Mouse (Mus musculus) left cerebral cortex, postnatal 36 days (tissue): ENCODE measurements around the gene Wwp2. TPM values are rescaled to one million over a fixed set of nuclear protein-coding genes. Genes with fewer than 3 reads are reported as not detected.

Source experiments
- DNase-seq, 2 experiments: peaks; one replicate each; pipeline ENCODE4 v3.0.0; 2021 to 2022; ENCODE audit warnings: low spot score in 2 of 2, mixed read lengths in 1 of 2
- intact Hi-C: fragments of 180-260 bp; cut with DNase I; formaldehyde crosslinking; loops from one replicate; pipeline ENCODE4 v1.15.1; 2025
- total RNA-seq, 2 experiments: library from RNA; stranded (reverse); gene quantifications; 2 replicates each; pipeline ENCODE4 v1.2.3; 2021

The Wwp2 gene
- total RNA-seq, 2 experiments from 2014 or later: 37.6 to 40.5 TPM

DNA sequence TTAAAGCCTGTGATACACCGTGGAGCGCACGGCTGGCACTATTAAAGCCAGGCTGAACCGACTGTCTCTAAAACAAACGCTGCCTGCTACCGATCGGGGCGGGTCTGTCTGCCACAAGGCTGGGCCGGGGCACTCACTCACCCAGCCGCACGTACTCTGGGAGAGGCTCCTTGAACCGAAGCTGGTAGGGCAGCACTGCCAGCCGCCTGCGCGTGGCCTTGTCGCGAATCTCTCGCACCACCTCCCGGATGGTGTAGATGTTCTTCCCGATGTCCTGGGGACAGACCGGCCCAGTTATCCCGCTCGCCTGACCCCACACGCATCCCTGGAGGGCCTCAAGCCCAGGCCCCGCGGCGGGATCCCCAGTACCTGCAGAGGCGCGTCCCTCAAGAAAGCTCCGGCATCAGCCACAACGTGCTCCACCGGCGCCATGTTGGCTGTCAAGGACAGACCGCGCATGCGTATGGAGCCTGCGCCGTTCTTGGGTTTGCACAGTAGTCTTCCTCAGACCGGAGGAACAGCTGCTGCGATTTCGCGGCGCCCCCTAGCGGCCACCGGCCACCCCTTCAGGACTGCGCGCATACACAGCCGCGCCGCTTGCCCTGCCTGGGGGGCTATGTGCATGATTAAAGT is 11.5 kb upstream of the Wwp2 start, which contains the start of gene Nob1:
Gene Nob1 (minus strand): TSS at position 455 of the 633 bp plus-strand sequence.
- intact Hi-C loops: loop anchor here (5.0 kb wide), 2 partner anchors 37 to 322 kb away; no protein-coding TSS in a partner anchor
- peak; percentile 97 to 98 for DNase-seq

GRCm38 (mm10) chr8:107425230-107425597 is 11.0 kb upstream of the Wwp2 start:
- intact Hi-C loops: loop anchor here (5.0 kb wide), 1 partner anchor 323 kb away; no protein-coding TSS in a partner anchor
- no peak for DNase-seq

DNA sequence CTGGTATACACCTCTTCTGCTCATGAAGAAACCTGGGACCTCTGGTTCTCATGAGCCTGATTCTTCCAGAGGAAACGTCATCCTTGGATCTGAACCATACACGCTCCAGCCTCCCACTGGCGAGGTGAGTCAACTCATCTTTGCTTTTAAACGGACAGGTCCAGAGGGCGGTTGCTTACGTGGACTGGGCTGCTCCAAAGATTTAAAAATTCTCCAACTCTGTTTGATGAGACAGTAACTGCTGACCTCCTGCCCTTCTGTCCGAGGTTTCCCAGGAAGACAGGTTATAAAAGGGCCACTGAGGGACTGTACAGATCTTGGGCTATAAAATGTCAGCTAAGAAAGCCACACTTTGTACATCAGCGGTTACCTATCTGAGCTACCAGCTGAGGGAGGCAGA is 5.3 kb upstream of the Wwp2 start:
- no peak for DNase-seq
- intact Hi-C loops: no loop called here

- intact Hi-C loops: no loop called here
- DNase-seq: no peak
Observed at GRCm38 (mm10) chr8:107435421-107435961, 674 bp upstream of the Wwp2 start.

DNA sequence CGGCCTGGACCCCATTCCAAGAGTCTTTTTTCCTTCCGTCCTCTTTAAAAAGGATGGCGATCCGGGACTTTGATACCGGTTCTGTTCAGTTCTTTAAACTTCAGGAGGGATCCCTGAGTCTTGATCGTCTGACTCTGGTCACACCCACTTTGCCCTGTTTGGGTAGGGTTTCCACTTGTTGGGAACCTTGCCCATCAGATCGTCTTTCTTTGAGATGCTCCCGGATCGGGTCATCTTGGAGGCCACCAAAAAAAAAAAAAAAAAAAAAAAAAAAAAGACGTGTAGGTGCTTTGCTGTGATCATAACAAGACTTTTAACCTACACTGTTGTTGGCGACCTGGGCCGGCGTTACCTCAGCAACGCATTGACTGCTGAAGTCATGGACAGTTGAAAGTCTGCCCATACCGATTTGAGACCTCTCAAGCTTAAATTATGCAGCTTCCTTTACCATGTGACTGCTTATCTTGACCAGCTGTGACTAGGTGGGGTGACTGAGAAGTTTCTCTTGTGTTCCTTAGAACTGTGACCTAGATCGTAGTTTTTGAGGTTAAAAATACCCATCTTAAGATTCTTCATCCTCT is 766 bp downstream of the Wwp2 start:
- DNase-seq: peak in 1 of 2 experiments; percentile 7
- intact Hi-C loops: no loop called here

DNA sequence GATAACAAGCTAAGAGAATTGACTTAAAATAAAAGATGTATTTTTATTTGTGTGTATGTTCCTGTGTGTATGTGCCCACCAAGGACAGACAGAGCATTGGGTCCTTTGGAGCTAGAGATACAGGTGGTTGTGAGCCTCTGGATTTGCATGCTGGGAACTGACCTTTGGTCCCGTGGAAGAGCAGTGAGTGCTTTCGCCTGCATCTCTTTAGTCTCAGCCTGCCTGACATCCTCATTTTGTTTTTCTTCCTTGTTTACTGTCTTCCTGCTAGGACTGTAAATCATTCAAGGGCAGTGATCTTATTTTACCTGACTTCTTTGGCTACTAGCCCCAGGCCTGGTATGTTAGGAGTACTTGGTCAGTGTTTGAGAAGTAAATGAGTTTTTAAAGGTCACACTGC is 1.5 kb downstream of the Wwp2 start:
- intact Hi-C loops: no loop called here
- DNase-seq: no peak

GRCm38 (mm10) chr8:107439880-107440625 is 3.9 kb downstream of the Wwp2 start:
- intact Hi-C loops: no loop called here
- DNase-seq: no peak

DNA sequence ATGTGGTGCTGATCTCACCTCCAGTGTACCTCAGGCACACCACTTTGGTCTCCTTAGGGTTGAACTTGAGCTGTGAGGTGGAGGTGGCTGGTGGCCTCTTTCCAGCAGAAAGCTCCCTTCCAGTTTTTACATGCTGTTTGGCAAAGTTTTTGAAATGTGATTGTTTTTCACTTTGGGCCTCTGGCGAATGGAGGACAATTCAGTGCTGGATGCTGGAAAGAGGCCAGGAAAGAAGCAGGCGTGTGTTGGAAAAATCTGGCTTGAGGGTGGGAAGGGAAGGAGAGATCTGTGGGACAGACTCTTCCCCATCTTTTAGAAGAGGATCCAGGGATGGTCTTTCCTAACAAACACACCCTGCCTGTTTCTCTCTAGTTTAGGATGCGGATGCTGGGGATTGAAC is 8.5 kb downstream of the Wwp2 start:
- DNase-seq: no peak
- intact Hi-C loops: no loop called here

DNA sequence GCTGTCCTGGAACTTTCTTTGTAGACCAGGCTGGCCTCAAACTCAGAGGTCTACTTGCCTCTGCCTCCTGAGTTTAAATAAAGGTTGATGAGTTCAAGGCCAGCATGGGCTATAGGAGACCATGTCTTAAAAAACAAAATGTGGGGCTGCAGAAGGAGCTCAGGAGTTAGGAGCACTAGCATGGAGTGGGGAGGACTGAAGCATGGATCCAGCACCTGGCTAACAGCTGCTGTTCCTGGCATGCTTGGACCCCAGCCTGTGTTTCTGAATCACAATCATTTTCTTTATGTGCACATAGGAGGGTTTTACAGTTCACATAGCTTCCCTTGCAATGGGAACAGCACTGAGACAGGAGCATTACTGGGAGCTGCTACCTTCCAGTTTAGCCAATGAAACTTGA is 11.5 kb downstream of the Wwp2 start:
- DNase-seq: no peak
- intact Hi-C loops: no loop called here

- intact Hi-C loops: no loop called here
- DNase-seq: no peak
Observed at GRCm38 (mm10) chr8:107448382-107448889, 12.3 kb downstream of the Wwp2 start.

DNA sequence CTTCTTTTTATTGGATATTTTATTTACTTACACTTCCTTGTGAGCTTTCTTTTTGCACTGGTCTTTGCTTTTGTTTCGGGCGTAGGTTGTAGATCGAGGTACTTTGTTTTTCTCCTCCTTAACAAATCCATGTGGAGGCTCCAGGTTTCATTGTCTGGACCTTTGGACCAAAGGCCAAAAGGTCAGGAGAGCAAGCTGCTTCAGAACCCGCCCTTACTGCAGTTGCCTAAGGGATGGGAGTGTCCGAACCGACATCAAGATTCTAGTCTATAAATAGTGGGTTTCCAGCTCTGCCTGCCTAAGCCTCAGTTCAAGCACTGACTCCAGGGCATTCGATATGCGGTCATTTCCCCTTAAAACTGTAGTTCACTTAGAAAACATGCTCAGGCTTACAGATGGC is 13.0 kb downstream of the Wwp2 start:
- intact Hi-C loops: no loop called here
- DNase-seq: no peak

DNA sequence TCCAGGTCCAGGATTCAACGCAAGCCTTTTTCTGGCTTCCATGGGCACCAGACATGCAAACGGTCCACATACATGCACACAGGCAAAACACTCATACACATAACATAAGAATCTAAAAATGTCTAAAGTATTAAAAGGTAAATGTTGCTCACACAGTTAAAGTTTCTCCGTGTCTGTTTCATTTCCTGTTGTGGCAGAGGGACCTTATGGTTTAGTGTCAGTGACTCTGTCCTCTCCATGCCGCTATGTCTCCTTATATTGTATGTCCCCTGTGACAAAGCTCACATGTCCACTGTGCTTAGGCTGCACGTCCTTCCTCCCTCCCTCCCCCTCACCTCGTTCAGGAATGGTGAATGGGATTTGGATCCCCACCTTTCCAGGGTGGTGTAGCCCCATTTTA is 13.5 kb downstream of the Wwp2 start:
- intact Hi-C loops: no loop called here
- no peak for DNase-seq

- intact Hi-C loops: no loop called here
- no peak for DNase-seq
Observed at GRCm38 (mm10) chr8:107451414-107452066, 15.4 kb downstream of the Wwp2 start.

GRCm38 (mm10) chr8:107453386-107453785 is 17.2 kb downstream of the Wwp2 start:
- intact Hi-C loops: no loop called here
- no peak for DNase-seq

DNA sequence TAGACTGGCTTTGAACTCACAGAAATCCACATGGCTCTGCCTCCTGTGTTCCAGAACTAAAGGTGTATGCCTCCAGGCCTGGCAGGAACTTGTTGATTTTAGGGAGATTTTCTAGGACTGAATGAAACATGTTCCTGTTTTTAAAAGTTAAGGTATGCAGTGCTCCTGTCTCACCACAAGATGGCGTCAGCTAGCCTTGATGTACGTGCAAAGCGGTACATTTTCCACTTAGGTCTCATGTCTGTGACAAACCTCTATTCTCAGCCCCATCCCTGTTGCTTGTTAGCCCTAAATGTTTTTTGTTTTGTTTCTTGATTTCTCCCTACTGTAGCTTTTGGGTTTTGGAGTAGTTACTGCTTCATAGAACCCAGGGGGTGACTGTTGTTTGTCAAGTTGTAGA is 19.1 kb downstream of the Wwp2 start:
- peak in 1 of 2 experiments; percentile 47 for DNase-seq
- intact Hi-C loops: loop anchor here (1.0 to 5.0 kb wide), 2 partner anchors 42 to 121 kb away; no protein-coding TSS in a partner anchor

DNA sequence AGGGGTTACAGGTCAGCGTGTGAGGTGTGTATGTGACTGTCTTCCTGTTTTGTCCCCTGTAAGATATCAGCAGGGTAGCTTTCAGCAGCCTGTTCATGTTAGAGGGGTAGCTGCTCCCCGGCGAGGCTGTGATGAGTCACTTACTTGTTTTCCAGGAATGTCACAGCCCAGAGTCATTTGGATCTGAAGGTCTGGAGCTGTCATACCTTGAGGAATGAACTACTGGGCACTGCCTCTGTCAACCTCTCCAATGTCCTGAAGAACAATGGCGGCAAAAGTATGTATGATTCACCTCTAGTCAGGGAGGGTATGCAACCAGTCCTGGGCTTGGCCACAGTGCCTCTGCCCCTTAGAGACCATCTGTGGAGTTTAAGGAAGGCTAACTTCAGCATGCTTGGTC is 21.6 kb downstream of the Wwp2 start:
- DNase-seq: no peak
- intact Hi-C loops: loop anchor here (5.0 kb wide), 1 partner anchor 40 kb away; no protein-coding TSS in a partner anchor

- intact Hi-C loops: loop anchor here (5.0 kb wide), 1 partner anchor 39 kb away; no protein-coding TSS in a partner anchor
- no peak for DNase-seq
Observed at GRCm38 (mm10) chr8:107458281-107458680, 22.1 kb downstream of the Wwp2 start.

DNA sequence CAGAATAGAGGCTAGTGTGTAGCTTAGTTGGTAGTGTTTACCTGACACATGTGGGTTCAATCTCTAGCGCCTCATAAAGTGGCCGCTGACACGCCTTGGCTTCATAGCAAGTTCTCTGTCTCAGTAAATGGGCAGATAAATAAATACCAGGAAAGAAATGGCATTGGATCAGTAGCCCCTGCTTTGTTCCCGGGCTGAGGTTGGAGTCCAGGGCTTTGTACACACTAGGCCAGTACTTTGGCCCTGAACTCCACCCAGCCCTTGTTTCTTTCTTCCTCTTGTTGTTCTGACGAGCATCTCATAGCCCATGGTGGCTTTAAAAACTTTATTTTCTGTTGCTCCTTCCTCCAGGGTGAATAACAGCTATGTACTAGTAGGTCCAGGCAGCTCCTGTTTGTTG is 26.3 kb downstream of the Wwp2 start:
- intact Hi-C loops: no loop called here
- no peak for DNase-seq

- intact Hi-C loops: no loop called here
- no peak for DNase-seq
Observed at GRCm38 (mm10) chr8:107465332-107465990, 29.3 kb downstream of the Wwp2 start.
